Mouse (Mus musculus) embryonic facial prominence, embryonic 11.5 days (tissue): ENCODE data around the gene Ube2q2. TPM values are rescaled to one million over a fixed set of nuclear protein-coding genes. Genes with fewer than 3 reads are reported as not detected.
A peak's percentile ranks its signal among the peaks of the same experiment; 100 is the strongest.

Source experiments
- ATAC-seq: fragments of 200-750 bp; cut with Nextera tagmentation; replicated peaks from 2 replicates; pipeline ENCODE4 v1.8.0; 2017; ENCODE audit warnings: low read depth; ENCODE audit not compliant: insufficient number of reproducible peaks, low FRiP score, low TSS enrichment
- DNase-seq: peaks from one replicate; pipeline ENCODE4 v3.0.0-alpha.2; 2015; ENCODE audit warnings: low spot score
- H3K27ac ChIP-seq: fragments of 300-500 bp; sonication (generic); replicated peaks from 2 replicates; pipeline ENCODE4 v1.5.1; 2014; ENCODE audit warnings: mild to moderate bottlenecking, low read depth, low read length, control low read depth
- H3K27me3 ChIP-seq: fragments of 300-500 bp; sonication (generic); 2 replicates; pipeline ENCODE4 v1.6.1; 2014; ENCODE audit warnings: mild to moderate bottlenecking, low read length, moderate library complexity, mixed read lengths; ENCODE audit not compliant: control insufficient read depth, insufficient read depth
- H3K36me3 ChIP-seq: fragments of 300-500 bp; sonication (generic); replicated peaks from 2 replicates; pipeline ENCODE4 v1.6.1; 2014; ENCODE audit warnings: low read depth, mild to moderate bottlenecking, low read length, moderate library complexity, mixed read lengths; ENCODE audit not compliant: control insufficient read depth, insufficient read depth
- H3K4me1 ChIP-seq: fragments of 300-500 bp; sonication (generic); 2 replicates; pipeline ENCODE4 v1.6.1; 2014; ENCODE audit warnings: low read length, mixed read lengths; ENCODE audit not compliant: control insufficient read depth, insufficient read depth
- H3K4me2 ChIP-seq: fragments of 300-500 bp; sonication (generic); 2 replicates; pipeline ENCODE4 v1.6.1; 2014; ENCODE audit warnings: low read depth, mild to moderate bottlenecking, control low read depth, low read length, moderate library complexity
- H3K4me3 ChIP-seq: fragments of 300-500 bp; sonication (generic); 2 replicates; pipeline ENCODE4 v1.5.1; 2014; ENCODE audit warnings: low read depth, low read length, control low read depth
- H3K9ac ChIP-seq: fragments of 300-500 bp; sonication (generic); replicated peaks from 2 replicates; pipeline ENCODE4 v1.6.1; 2014; ENCODE audit warnings: mild to moderate bottlenecking, control low read depth, low read length
- H3K9me3 ChIP-seq: fragments of 300-500 bp; sonication (generic); replicated peaks from 2 replicates; pipeline ENCODE4 v1.6.1; 2016; ENCODE audit warnings: mild to moderate bottlenecking, low read length, inconsistent platforms, mixed read lengths; ENCODE audit not compliant: control insufficient read depth
- WGBS: fragments of 180-500 bp; shearing (Covaris S2); extraction: QIAGEN DNeasy Blood & Tissue Kit; methylation state at CpG from one replicate; pipeline ENCODE4 v1.1.7; 2014; 5-methylcytosine and 5-hydroxymethylcytosine counted together
- polyA plus RNA-seq: library from polyadenylated mRNA; unstranded; fragments of >200 nt; fragmentation: Nextera tagmentation; extraction: Ambion mirVana; gene quantifications from 2 replicates; pipeline ENCODE4 v1.2.1, GENCODE M21; 2014

Ube2q2 gene
- polyA plus RNA-seq, 1 experiment from 2014 or later: 48.0 TPM

DNA sequence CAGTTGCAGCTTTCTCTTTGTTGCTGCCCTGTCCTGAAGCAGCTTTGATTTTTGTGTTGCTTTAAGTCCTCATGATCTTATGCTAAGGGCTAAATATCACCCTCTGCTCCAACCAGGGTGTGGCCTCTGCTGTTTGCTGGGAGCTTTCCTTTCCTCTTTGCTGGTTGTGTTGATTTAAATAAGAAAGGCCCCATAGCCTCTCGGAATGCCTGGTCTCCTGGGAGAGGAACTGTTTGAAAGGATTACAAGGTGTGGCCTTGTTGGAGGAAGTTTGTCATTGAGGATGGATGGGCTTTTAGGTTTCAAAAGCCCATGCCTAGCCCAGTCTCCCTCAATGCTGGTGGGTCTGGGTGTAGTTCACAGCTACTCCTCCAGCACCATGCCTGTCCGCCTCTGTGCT, 67.4 kb downstream of the Ube2q2 start:
- H3K9ac ChIP-seq: no peak overlapping the region
- ATAC-seq (no peak), DNase-seq (no peak)
- peaks cover 4% of the 10 kb centered on the region for H3K36me3 ChIP-seq
- WGBS: 69% methylated on average over 2 of the region's 2 CpGs
- no peaks in the 10 kb centered on the region for H3K9me3 ChIP-seq
- no peak overlapping the region for H3K4me2 ChIP-seq
- H3K4me1 ChIP-seq: no peaks in the 10 kb centered on the region
- H3K4me3 ChIP-seq: no peak overlapping the region
- H3K27me3 ChIP-seq: no peaks in the 10 kb centered on the region
- H3K27ac ChIP-seq: no peak overlapping the region

DNA sequence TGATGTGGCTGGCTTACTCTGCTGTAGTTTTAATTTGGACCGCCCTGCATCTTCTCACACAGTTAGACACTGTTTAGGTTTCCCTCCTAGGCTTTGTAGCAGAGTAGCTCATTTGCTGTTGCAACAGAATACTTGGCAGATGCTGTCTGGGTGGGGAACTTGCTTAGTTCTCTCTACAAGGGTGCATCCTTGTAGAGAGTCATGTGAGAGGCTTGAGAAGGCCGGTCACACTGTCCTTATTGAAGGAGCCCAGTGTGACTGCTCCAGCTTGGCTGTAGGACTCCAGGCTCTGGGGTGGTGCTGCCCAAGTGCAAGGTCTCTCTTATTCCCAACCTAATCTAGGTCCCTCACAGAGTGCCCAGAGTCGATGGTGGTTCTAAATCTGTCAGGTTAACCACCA, 68.7 kb downstream of the Ube2q2 start:
- Histone ChIP-seq H3K9me3 (no peaks in the 10 kb centered on the region), H3K4me1 (no peaks in the 10 kb centered on the region), H3K27me3 (no peaks in the 10 kb centered on the region), H3K9ac (no peak overlapping the region), H3K4me2 (no peak overlapping the region), H3K27ac (no peak overlapping the region), H3K4me3 (no peak overlapping the region), H3K36me3 (peaks cover 4% of the 10 kb centered on the region)
- no peak for ATAC-seq
- WGBS: 88% methylated on average over 3 of the region's 3 CpGs
- no peak for DNase-seq

DNA sequence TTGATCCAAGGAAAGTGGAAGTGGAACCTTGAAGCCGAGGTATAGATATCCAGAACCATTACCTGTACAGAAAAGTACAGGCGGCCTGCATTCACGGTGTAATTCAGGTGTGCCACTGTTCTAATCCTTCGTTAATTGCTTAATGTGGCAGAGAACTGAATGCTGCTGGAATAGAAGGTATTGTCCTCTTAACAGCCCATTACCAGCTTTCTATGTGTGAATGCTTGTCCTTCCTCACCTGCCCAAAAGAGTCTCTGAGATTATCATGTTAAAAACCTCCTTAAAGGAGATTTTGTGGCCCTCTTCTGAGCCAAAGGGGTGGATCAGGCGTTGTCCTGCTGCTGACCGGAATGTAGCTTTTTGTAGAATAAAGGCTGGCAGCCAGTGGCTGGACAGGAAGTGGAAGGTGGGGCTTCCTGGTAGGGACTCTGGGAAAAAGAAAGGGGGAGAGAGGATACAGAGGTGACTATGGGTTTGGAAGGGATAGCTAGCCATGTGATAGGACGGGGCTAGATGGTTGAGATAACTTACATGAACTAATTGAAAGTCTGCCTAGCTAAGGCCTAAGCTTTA, 76.6 kb downstream of the Ube2q2 start:
- no peaks in the 10 kb centered on the region for H3K9me3 ChIP-seq
- H3K36me3 ChIP-seq: peaks cover 10% of the 10 kb centered on the region
- H3K27ac ChIP-seq: no peak overlapping the region
- H3K4me1 ChIP-seq: no peaks in the 10 kb centered on the region
- no peak overlapping the region for H3K9ac ChIP-seq
- no peaks in the 10 kb centered on the region for H3K27me3 ChIP-seq
- WGBS: 87% methylated on average over 7 of the region's 7 CpGs
- no peak overlapping the region for H3K4me2 ChIP-seq
- H3K4me3 ChIP-seq: no peak overlapping the region
- ATAC-seq (no peak), DNase-seq (no peak)

DNA sequence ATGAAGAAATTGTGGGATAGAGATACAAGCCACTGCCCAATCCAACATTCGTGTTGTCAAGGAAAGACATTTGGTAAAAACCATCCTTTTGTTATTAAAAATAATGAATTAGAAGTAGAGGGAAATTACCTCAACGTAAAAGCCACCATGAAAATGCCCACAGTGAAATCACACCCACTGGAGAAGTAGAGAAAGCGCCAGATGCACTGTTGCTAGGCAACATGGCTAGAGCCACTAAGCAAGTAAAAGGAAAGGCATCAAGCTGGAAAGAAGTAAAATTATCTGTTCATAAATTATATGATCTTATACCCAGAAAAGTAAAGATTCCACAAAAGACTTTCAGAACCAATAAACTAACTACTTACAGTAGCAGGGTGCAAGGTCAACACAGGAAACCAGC, 77.6 kb downstream of the Ube2q2 start:
- H3K27ac ChIP-seq: no peak overlapping the region
- H3K9me3 ChIP-seq: no peaks in the 10 kb centered on the region
- H3K36me3 ChIP-seq: peaks cover 10% of the 10 kb centered on the region
- H3K4me2 ChIP-seq: no peak overlapping the region
- WGBS: 89% methylated on average over 3 of the region's 3 CpGs
- ATAC-seq: no peak
- H3K4me1 ChIP-seq: no peaks in the 10 kb centered on the region
- no peak overlapping the region for H3K9ac ChIP-seq
- H3K27me3 ChIP-seq: no peaks in the 10 kb centered on the region
- H3K4me3 ChIP-seq: no peak overlapping the region
- DNase-seq: no peak

DNA sequence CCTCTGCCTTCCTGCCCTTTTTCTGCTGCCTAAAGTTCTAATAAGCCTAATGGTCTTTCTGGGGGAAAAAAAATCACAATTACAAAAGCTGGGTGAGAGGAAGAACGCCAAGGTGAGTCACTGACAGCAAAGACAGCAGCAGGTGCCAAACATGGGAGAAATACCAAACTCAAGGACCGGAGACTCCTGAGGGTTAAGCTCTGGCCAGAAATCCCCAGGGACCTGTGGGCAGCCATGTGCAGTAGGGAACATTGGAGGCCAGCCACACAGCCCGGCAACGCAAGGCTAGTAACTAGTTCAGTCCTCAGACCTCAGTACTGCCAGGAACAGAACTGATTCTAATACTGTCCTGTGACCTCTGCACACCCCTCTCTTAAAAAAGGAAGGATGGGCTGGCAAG, 79.5 kb downstream of the Ube2q2 start:
- Histone ChIP-seq H3K27me3 (no peaks in the 10 kb centered on the region), H3K4me1 (no peaks in the 10 kb centered on the region), H3K9ac (no peak overlapping the region), H3K4me2 (no peak overlapping the region), H3K36me3 (peaks cover 6% of the 10 kb centered on the region; the same call in 1 of the 2 replicates), H3K27ac (no peak overlapping the region), H3K4me3 (no peak overlapping the region), H3K9me3 (no peaks in the 10 kb centered on the region)
- ATAC-seq (no peak), DNase-seq (no peak)
- 93% methylated on average over 4 of the region's 4 CpGs for WGBS

DNA sequence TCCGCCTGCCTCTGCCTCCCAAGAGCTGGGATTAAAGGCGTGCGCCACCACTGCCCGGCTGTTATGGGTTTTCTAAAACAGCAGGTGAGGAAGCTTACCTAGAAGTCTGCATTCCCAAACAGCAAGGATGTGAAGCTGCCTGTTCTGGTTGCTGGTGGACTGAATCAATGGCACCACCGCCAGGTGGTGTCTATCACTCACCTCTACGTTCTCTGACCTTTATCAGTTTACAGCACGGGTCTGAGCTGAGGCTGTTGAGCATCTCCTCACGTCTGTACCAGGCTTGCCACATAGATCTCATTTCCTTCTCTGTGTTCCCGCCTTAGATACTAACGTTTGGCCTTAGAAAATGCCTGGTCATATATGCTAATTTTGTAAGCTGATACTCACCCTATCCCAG, 80.4 kb downstream of the Ube2q2 start:
- no peak overlapping the region for H3K4me3 ChIP-seq
- DNase-seq (no peak), ATAC-seq (no peak)
- no peak overlapping the region for H3K4me2 ChIP-seq
- 0 out of 2 replicates have a peak, but pooled peaks cover 3% of the 10 kb centered on the region for H3K36me3 ChIP-seq
- H3K27ac ChIP-seq: no peak overlapping the region
- H3K4me1 ChIP-seq: no peaks in the 10 kb centered on the region
- no peaks in the 10 kb centered on the region for H3K9me3 ChIP-seq
- H3K9ac ChIP-seq: no peak overlapping the region
- no peaks in the 10 kb centered on the region for H3K27me3 ChIP-seq
- 70% methylated on average over 10 of the region's 10 CpGs for WGBS

DNA sequence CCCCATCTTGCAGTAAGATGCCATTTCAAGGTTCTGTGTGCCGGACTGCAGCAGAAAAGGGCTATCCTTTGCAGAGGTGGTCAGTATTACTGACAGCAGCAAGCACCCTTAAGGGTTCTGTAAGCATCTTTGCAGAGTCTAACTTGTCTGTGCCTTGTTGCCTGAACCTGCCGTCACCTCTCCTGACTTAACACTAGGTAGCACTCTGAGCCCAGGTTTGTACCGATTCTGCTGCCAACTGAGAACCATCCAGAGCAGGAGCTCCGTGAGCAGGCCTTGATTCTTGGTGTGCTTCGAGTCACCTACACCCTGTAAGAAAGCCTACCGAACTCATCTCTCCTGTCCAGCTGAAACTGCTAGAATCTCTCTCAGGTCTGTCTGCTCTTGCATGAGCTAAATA, 82.9 kb downstream of the Ube2q2 start:
- ATAC-seq (no peak), DNase-seq (peak; percentile 3)
- Histone ChIP-seq H3K4me1 (no peaks in the 10 kb centered on the region), H3K4me3 (no peak overlapping the region), H3K27me3 (no peaks in the 10 kb centered on the region), H3K27ac (no peak overlapping the region), H3K4me2 (no peak overlapping the region), H3K9me3 (no peaks in the 10 kb centered on the region), H3K9ac (no peak overlapping the region), H3K36me3 (no peaks in the 10 kb centered on the region)
- 62% methylated on average over 6 of the region's 6 CpGs for WGBS

DNA sequence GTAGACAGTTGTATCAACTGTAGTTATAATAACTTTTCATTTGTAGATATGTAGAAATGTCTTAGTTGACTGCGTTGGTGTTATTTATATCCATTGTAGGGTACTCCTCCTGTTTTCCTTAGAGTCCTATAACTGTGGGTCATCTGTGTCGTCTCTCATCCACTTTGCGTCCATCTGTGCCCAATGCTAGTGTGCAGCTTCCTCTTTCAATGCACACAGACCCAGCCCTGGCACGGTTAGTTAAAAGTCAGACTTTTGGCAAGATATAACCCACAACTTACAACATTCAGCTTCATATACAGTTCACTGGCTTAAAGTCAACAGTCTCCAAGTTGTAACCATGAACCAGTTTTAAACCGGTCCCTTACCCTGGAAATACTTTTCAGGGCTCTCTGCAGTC, 83.5 kb downstream of the Ube2q2 start:
- no peaks in the 10 kb centered on the region for H3K9me3 ChIP-seq
- 92% methylated on average over 5 of the region's 5 CpGs for WGBS
- no peak for DNase-seq
- no peak for ATAC-seq
- H3K4me1 ChIP-seq: no peaks in the 10 kb centered on the region
- H3K27ac ChIP-seq: no peak overlapping the region
- no peaks in the 10 kb centered on the region for H3K27me3 ChIP-seq
- no peak overlapping the region for H3K4me3 ChIP-seq
- no peak overlapping the region for H3K9ac ChIP-seq
- no peak overlapping the region for H3K4me2 ChIP-seq
- H3K36me3 ChIP-seq: no peaks in the 10 kb centered on the region
